Mouse (Mus musculus) MEL (cell line): ENCODE measurements around the gene Eme2. TPM values are rescaled to one million over a fixed set of nuclear protein-coding genes. Genes with fewer than 3 reads are reported as not detected.
A peak's percentile ranks its signal among the peaks of the same experiment; 100 is the strongest.

Experiments used
- DNase-seq: peaks from one replicate; pipeline ENCODE4 v3.0.0; 2011; ENCODE audit warnings: low read depth, low spot score
- H3K27ac ChIP-seq: 2 replicates; pipeline ENCODE4 v1.5.1; 2012; ENCODE audit warnings: low read depth, mild to moderate bottlenecking, control low read depth, low read length, moderate library complexity; ENCODE audit not compliant: control insufficient read depth
- H3K27me3 ChIP-seq, 2 experiments: fragments of 150-350 bp in 1 of 2; sonication (generic) in 1 of 2; 2 replicates each; pipeline ENCODE4 v1.6.1; 2012; ENCODE audit warnings: low read length in 2 of 2, mild to moderate bottlenecking in 2 of 2, improper control_type of control experiment in 1 of 2, moderate library complexity in 1 of 2; ENCODE audit not compliant: insufficient read depth in 2 of 2, control insufficient read depth in 1 of 2
- H3K36me3 ChIP-seq, 2 experiments: 2 replicates each; pipeline ENCODE4 v1.6.1; 2012 to 2014; ENCODE audit warnings: low read length in 2 of 2, improper control_type of control experiment in 1 of 2, inconsistent platforms in 1 of 2, mild to moderate bottlenecking in 1 of 2; ENCODE audit not compliant: insufficient read depth in 2 of 2, control insufficient read depth in 1 of 2
- H3K4me1 ChIP-seq, 2 experiments: fragments of 150-350 bp in 1 of 2; sonication (generic) in 1 of 2; 2 replicates each; pipeline ENCODE4 v1.6.1; 2012; ENCODE audit warnings: low read length in 2 of 2, improper control_type of control experiment in 1 of 2, mild to moderate bottlenecking in 1 of 2; ENCODE audit not compliant: insufficient read depth in 2 of 2, control insufficient read depth in 1 of 2
- H3K4me3 ChIP-seq, 2 experiments: fragments of 150-350 bp in 1 of 2; sonication (generic) in 1 of 2; 2 replicates each; pipeline ENCODE4 v1.5.1; 2012; ENCODE audit warnings: low read depth in 2 of 2, low read length in 2 of 2, mild to moderate bottlenecking in 2 of 2, moderate library complexity in 2 of 2, control low read depth in 1 of 2, improper control_type of control experiment in 1 of 2; ENCODE audit not compliant: control insufficient read depth in 1 of 2, insufficient read depth in 1 of 2
- H3K79me2 ChIP-seq: 2 replicates; pipeline ENCODE4 v1.6.1; 2012; ENCODE audit warnings: mild to moderate bottlenecking, low read length, moderate library complexity; ENCODE audit not compliant: control insufficient read depth, poor library complexity, insufficient read depth
- H3K9ac ChIP-seq: 2 replicates; pipeline ENCODE4 v1.6.1; 2012; ENCODE audit warnings: low read depth, mild to moderate bottlenecking, control low read depth, low read length, moderate library complexity; ENCODE audit not compliant: control insufficient read depth, poor library complexity, severe bottlenecking
- H3K9me3 ChIP-seq: fragments of 150-350 bp; sonication (generic); replicated peaks from 2 replicates; pipeline ENCODE4 v1.6.1; 2012; ENCODE audit warnings: mild to moderate bottlenecking, low read length, improper control_type of control experiment, moderate library complexity; ENCODE audit not compliant: insufficient read depth
- BHLHE40 ChIP-seq: IDR thresholded peaks from 2 replicates; pipeline ENCODE4 v1.6.1; 2012; ENCODE audit warnings: low read depth, mild to moderate bottlenecking, inconsistent platforms, low read length, improper control_type of control experiment, borderline replicate concordance
- CHD1 ChIP-seq: IDR thresholded peaks from 2 replicates; pipeline ENCODE4 v1.6.1; 2012; ENCODE audit warnings: low read depth, mild to moderate bottlenecking, inconsistent platforms, low read length, improper control_type of control experiment
- CHD2 ChIP-seq: IDR thresholded peaks from 2 replicates; pipeline ENCODE4 v1.6.1; 2011; ENCODE audit warnings: low read length, improper control_type of control experiment
- ELF1 ChIP-seq: IDR thresholded peaks from 2 replicates; pipeline ENCODE4 v1.6.1; 2014; ENCODE audit warnings: low read depth, mild to moderate bottlenecking, inconsistent platforms, low read length, improper control_type of control experiment, moderate library complexity
- EP300 ChIP-seq, 2 experiments: IDR thresholded peaks; 2 replicates each; pipeline ENCODE4 v1.6.1; 2011; ENCODE audit warnings: improper control_type of control experiment in 2 of 2, low read length in 2 of 2, low read depth in 1 of 2, mild to moderate bottlenecking in 1 of 2
- GATA1 ChIP-seq: IDR thresholded peaks from 2 replicates; pipeline ENCODE4 v1.6.1; 2011; ENCODE audit warnings: low read depth, low read length, improper control_type of control experiment
- HCFC1 ChIP-seq: IDR thresholded peaks from 2 replicates; pipeline ENCODE4 v1.6.1; 2012; ENCODE audit warnings: low read depth, mild to moderate bottlenecking, inconsistent platforms, low read length, improper control_type of control experiment, moderate library complexity
- KAT2A ChIP-seq: conservative IDR thresholded peaks from 2 replicates; pipeline ENCODE4 v1.6.1; 2012; ENCODE audit warnings: low read depth, low read length, improper control_type of control experiment, inconsistent platforms
- MAX ChIP-seq: IDR thresholded peaks from 2 replicates; pipeline ENCODE4 v1.6.1; 2011; ENCODE audit warnings: low read length, improper control_type of control experiment
- MAZ ChIP-seq: IDR thresholded peaks from 2 replicates; pipeline ENCODE4 v1.6.1; 2012; ENCODE audit warnings: low read depth, mild to moderate bottlenecking, inconsistent platforms, low read length, improper control_type of control experiment
- MYB ChIP-seq: IDR thresholded peaks from 2 replicates; pipeline ENCODE4 v1.6.1; 2011; ENCODE audit warnings: mild to moderate bottlenecking, low read depth, low read length, improper control_type of control experiment
- MYC ChIP-seq: IDR thresholded peaks from 2 replicates; pipeline ENCODE4 v1.6.1; 2011; ENCODE audit warnings: low read depth, mild to moderate bottlenecking, low read length, improper control_type of control experiment, moderate library complexity
- POLR2A ChIP-seq, 2 experiments: IDR thresholded peaks; 2 replicates each; pipeline ENCODE4 v1.6.1; 2011 to 2012; ENCODE audit warnings: low read length in 2 of 2, mild to moderate bottlenecking in 2 of 2, control low read depth in 1 of 2, improper control_type of control experiment in 1 of 2, low read depth in 1 of 2, moderate library complexity in 1 of 2; ENCODE audit not compliant: control insufficient read depth in 1 of 2, insufficient read depth in 1 of 2, poor library complexity in 1 of 2
- POLR2AphosphoS2 ChIP-seq: IDR thresholded peaks from 2 replicates; pipeline ENCODE4 v1.6.1; 2011; ENCODE audit warnings: low read length, improper control_type of control experiment
- RAD21 ChIP-seq: IDR thresholded peaks from 2 replicates; pipeline ENCODE4 v1.6.1; 2011; ENCODE audit warnings: mild to moderate bottlenecking, low read depth, low read length, improper control_type of control experiment
- SIN3A ChIP-seq: IDR thresholded peaks from 2 replicates; pipeline ENCODE4 v1.6.1; 2012; ENCODE audit warnings: low read length, improper control_type of control experiment, inconsistent platforms
- USF1 ChIP-seq: IDR thresholded peaks from 2 replicates; pipeline ENCODE4 v1.6.1; 2014; ENCODE audit warnings: low read depth, mild to moderate bottlenecking, inconsistent platforms, low read length, improper control_type of control experiment, moderate library complexity
- USF2 ChIP-seq, 2 experiments: IDR thresholded peaks; 2 replicates each; pipeline ENCODE4 v1.6.1; 2011 to 2012; ENCODE audit warnings: improper control_type of control experiment in 2 of 2, low read length in 2 of 2, borderline replicate concordance in 1 of 2, inconsistent platforms in 1 of 2, low read depth in 1 of 2, mild to moderate bottlenecking in 1 of 2; ENCODE audit not compliant: insufficient read depth in 1 of 2
- ZMIZ1 ChIP-seq: IDR thresholded peaks from 2 replicates; pipeline ENCODE4 v1.6.1; 2012; ENCODE audit warnings: low read depth, mild to moderate bottlenecking, inconsistent platforms, low read length, improper control_type of control experiment, moderate library complexity
- ZNF384 ChIP-seq: IDR thresholded peaks from 2 replicates; pipeline ENCODE4 v1.6.1; 2012; ENCODE audit warnings: low read depth, mild to moderate bottlenecking, inconsistent platforms, low read length, improper control_type of control experiment
- polyA plus RNA-seq, 2 experiments: library from polyadenylated mRNA; stranded (reverse) in 1 of 2; unstranded in 1 of 2; fragments of >175 nt in 1 of 2; fragments of >200 nt in 1 of 2; gene quantifications; 2 replicates each; pipeline versions ENCODE4 v1.2.1 to v1.2.4; 2012; ENCODE audit warnings: low replicate concordance in 2 of 2, low read depth in 1 of 2; ENCODE audit not compliant: insufficient read length in 2 of 2, insufficient read depth in 1 of 2, missing spikeins in 1 of 2
- total RNA-seq: library from RNA; depleted of rRNA; stranded (reverse); fragments of 300-350 nt; gene quantifications from 2 replicates; pipeline ENCODE4 v1.2.3, GENCODE M21; 2012

Eme2 gene
- total and polyA plus RNA-seq, 3 experiments: 15.1 to 26.8 TPM; not detected in 1

DNA sequence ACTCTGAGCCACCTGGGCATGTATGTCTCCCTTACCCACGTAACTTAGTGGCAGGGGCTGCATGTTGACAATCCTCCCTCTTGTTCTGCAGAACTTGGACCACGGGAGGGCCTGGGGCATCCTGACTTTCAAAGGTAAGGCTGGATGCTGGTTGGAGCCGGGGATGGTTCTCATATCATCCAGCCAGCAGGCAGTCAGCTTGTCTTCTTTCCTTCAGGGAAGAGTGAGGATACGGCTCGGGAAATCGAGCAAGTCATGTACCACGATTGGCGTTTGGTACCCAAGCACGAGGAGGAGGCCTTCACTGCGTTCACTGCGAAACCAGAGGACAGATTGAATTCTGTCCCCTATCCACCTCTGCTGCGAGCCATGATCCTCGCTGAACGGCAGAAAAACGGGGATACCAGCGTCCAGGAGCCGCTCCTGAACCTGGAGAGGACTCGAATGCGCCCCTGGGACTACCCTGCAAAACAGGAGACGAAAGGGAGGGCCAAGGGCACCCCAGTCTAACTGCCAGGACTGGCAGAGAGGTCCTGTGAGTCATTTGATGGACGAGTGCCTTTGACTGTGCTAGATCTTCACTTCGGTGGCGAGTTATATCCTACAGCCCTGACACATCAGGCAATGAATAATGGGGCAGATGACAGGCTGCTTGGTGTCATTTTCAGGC, 819 bp upstream of the Eme2 start:
- Histone ChIP-seq H3K4me3 (peak overlapping the region; percentile 80 to 94), H3K4me1 (peaks cover 0 to 16% of the 10 kb centered on the region in 2 experiments; a peak in 2 of 4 replicates), H3K9ac (peak overlapping the region; percentile 95), H3K36me3 (peaks cover 0 to 7% of the 10 kb centered on the region in 2 experiments; a peak in 2 of 4 replicates), H3K27me3 (no peaks in the 10 kb centered on the region), H3K27ac (peak overlapping the region; percentile 65), H3K79me2 (peaks cover 34% of the 10 kb centered on the region), H3K9me3 (no peaks in the 10 kb centered on the region)
- TF ChIP-seq CHD1: no peak
- TF ChIP-seq POLR2A (IDR thresholded peaks at IDR 0.05; ENCODE audit: control insufficient read depth in 1 of 2, insufficient read depth in 1 of 2, low read depth in 1 of 2, low read length in 2 of 2, poor library complexity in 1 of 2): 0 out of 4 replicates have a peak, but pooled peaks of 1 of the 2 experiments have one; percentile 4
- DNase-seq: no peak

DNA sequence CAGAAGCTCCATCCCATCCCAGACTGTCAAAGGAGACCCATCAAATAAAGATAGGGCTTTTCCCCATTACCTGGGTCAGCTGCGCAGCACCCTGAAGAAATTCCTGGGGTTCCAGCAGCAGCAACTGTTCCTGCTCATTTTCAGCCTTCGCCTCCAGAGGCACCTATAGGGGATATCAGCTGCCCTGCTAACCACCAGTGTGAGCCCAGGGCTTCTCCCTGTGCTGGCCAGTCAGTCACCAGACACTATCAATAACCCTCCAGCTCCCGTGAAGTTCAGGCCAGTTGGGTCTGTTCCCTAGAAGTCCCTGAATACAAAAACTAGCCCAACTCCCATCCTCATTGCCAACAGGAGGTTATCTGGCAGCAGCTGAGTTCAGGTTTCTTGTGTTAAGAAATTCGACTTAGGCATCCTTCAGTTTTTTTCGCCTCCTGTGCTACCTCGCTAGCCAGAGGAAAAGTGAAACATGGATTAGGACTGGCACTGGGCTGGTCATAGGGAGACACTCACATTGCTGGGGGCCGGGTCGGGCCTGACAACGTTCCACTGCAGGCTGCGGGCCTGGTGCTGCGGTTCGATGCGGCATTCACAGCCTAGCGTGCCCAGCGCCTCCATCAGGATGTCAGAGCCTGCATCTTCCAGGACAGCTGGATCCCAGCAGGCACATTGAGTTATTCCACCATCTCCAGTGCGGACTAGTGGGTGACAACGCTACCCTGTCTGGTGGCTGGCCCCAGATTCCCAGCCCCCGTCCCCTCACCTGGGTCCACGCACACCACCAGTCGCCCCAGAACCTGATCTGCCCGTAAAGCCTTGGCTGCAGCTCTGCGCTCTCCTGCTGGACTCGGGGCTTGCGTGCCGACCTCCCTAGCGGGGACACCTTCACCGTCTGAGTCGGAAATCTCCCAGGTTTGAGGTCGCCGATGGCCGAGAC, 559 bp downstream of the Eme2 start:
- no peaks in the 10 kb centered on the region for H3K9me3 ChIP-seq
- H3K4me1 ChIP-seq: peaks cover 0 to 16% of the 10 kb centered on the region in 2 experiments; a peak in 2 of 4 replicates
- peak overlapping the region; percentile 65 for H3K27ac ChIP-seq
- TF ChIP-seq EP300 (IDR thresholded peaks at IDR 0.05; ENCODE audit: low read depth in 1 of 2, low read length in 2 of 2): no peak
- TF ChIP-seq MAX: no peak
- no peak for TF ChIP-seq CHD1
- no peak for TF ChIP-seq GATA1
- no peak for TF ChIP-seq POLR2AphosphoS2
- TF ChIP-seq KAT2A: no peak
- TF ChIP-seq BHLHE40: no peak
- no peak for TF ChIP-seq ZNF384
- no peak for TF ChIP-seq USF2 (IDR thresholded peaks at IDR 0.05; ENCODE audit: borderline replicate concordance in 1 of 2, insufficient read depth in 1 of 2, low read depth in 1 of 2, low read length in 2 of 2)
- TF ChIP-seq SIN3A: no peak
- no peak for TF ChIP-seq MYB
- no peak for TF ChIP-seq RAD21
- no peak for TF ChIP-seq MAZ
- no peak for TF ChIP-seq MYC
- no peak for TF ChIP-seq CHD2
- no peak for TF ChIP-seq HCFC1
- TF ChIP-seq USF1: no peak
- TF ChIP-seq POLR2A (IDR thresholded peaks at IDR 0.05; ENCODE audit: control insufficient read depth in 1 of 2, insufficient read depth in 1 of 2, low read depth in 1 of 2, low read length in 2 of 2, poor library complexity in 1 of 2): no peak
- no peak for TF ChIP-seq ZMIZ1
- no peak for TF ChIP-seq ELF1
- peak overlapping the region; percentile 80 to 94 for H3K4me3 ChIP-seq
- no peaks in the 10 kb centered on the region for H3K27me3 ChIP-seq
- H3K79me2 ChIP-seq: peaks cover 34% of the 10 kb centered on the region
- peak overlapping the region; percentile 95 for H3K9ac ChIP-seq
- DNase-seq: no peak
- H3K36me3 ChIP-seq: peaks cover 0 to 7% of the 10 kb centered on the region in 2 experiments; a peak in 2 of 4 replicates
